Mouse (Mus musculus) adrenal gland, postnatal 36 days (tissue): ENCODE measurements around the gene Gp1ba. TPM values are rescaled to one million over a fixed set of nuclear protein-coding genes. Genes with fewer than 3 reads are reported as not detected.

ENCODE experiments used
- DNase-seq, 2 experiments: peaks; one replicate each; pipeline ENCODE4 v3.0.0; 2021; ENCODE audit warnings: mixed read lengths in 1 of 2
- total RNA-seq, 2 experiments: library from RNA; stranded (reverse); gene quantifications; 2 replicates each; pipeline ENCODE4 v1.2.3; 2021

Gp1ba gene
- total RNA-seq, 2 experiments from 2014 or later, result 0.13 TPM; not detected in 1

- no peak for DNase-seq
Measured at GRCm38 (mm10) chr11:70628431-70628830, 10.5 kb upstream of the Gp1ba start.

GRCm38 (mm10) chr11:70629557-70629956, 9.4 kb upstream of the Gp1ba start:
- no peak for DNase-seq

DNA sequence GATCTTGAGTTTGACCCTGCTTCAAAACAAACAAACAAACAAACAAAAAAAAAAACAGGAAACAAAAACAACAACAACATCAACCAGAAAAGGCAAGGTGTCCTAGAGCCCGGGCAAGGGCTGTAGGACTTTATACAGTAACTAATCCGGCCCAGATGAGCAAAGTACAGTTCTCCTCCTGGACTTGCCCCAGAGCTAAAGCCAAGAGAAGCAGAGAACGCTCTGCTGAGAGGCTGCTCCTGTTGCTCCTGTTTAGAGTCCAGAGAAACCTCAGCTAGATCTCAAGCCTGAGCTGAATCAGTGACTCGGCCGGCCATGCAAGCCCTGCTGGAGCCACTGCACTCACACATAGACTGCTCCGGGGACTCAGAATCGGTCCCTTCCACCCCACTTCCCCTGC, 8.8 kb upstream of the Gp1ba start:
- DNase-seq, result no peak

DNA sequence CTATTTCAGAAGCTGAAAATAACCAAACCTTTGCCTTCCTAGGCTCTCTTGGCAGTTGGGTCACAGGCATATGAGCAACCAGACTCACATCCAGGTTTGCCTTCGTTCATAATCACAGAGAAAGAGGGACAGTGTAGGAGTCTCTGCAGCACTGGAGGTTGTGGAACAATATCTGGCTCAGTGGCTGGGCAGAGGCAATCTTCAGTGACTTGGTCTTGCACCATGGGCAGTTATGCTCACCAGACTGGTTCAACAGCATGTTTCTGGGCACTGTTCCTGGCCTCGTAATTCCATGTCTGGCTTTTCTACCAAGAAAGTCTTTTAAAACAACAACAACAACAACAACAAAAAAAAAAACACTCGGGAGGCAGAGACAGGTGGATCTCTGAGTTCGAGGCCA, 3.3 kb upstream of the Gp1ba start:
- no peak for DNase-seq

GRCm38 (mm10) chr11:70637764-70638163, 1.2 kb upstream of the Gp1ba start:
- DNase-seq, result no peak

DNA sequence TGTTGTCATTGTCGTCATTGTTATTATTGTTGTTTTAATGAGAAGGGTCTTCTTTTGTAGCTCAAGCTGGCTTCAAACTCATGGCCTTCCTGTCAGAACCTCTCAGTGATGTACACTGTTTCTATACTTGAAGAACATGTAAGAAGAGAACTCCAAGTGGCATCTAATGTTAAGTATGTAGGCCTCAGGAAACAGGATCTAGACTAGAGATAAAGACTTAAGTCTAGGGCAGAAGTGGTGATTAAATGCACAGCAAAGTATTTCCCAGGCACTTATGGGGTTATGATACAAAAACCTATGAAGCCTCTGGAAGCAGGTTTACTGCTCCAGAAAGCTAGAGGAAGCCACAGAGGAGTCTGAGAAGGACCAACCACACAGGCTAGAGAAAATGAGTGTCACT, 629 bp upstream of the Gp1ba start:
- DNase-seq, result no peak

GRCm38 (mm10) chr11:70639976-70640375, 1.1 kb downstream of the Gp1ba start:
- DNase-seq, result peak in 1 of 2 experiments; percentile 52

DNA sequence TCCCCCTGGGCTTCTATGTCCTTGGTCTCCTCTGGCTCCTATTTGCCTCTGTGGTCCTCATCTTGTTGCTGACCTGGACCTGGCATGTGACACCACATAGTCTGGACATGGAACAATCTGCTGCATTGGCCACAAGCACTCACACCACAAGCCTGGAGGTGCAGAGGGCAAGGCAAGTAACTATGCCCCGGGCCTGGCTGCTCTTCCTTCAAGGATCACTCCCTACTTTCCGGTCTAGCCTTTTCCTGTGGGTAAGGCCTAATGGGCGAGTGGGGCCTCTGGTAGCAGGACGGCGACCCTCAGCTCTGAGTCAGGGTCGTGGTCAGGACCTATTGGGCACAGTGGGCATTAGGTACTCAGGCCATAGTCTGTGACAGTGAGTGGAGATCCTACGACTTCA, 2.3 kb downstream of the Gp1ba start:
- no peak for DNase-seq

- no peak for DNase-seq
Measured at GRCm38 (mm10) chr11:70643051-70643450, 4.1 kb downstream of the Gp1ba start.

DNA sequence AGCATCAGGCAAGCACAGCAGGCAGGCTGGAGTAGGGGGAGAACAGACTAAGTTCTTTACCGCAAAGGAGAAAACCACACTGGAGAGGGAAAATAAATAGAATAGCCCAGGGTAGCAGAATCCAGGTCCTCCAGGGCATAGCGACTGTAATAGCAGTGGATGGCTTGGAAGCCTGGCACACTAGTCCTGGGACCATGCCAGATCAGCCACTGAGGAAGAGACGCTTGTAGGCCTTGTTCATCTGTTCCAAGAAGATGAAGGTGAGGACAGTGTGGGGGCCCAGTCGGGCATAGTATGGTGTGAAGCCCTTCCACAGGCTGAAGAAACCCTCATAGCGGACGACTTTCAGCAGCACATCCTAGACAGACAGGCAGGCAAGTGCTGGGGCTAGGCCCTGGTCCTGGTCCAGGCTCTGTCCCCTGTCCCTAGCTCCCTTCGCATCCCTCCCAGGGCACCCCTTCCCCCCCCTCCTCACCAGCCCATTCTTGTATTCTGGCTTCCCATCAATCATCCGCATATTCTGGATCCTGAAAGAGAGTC, 5.7 kb downstream of the Gp1ba start:
- no peak for DNase-seq

DNA sequence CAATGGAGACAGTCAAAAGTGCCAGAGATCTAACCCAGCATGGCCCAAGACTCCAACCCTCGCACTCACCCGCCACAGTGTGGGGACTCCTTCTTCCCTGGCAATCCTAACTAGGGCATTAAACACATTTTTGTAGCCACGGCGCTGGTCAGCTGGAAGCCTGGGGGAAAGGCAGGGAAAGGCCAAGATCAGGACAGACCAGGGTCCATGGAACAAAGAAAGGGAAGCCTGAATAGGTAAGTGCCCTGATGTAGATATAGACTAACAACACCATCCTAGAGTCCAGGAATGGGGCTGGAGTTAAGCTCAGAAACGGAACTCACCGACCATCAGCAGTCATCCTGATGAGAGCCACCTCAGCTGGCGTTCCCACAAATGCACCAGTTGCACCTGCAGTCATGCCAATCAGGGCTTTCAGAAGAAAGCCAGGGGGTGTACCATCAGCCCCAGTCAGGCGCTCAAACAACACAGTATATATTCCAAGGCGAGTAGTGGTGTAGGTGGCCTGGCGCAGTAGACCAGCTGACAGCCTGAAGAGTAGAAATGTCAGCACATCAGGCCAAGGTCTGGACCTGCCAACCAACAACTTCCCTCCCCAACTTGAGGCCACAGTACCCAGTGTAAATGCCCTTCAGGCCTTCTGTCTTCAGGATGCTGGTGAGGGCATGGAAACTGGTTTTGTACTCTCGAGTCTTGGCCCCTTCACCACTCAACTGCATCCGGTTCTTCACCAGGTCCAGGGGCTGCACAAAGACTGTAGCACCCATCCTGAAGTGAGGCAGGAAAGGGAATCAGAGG, 6.7 kb downstream of the Gp1ba start:
- no peak for DNase-seq

DNA sequence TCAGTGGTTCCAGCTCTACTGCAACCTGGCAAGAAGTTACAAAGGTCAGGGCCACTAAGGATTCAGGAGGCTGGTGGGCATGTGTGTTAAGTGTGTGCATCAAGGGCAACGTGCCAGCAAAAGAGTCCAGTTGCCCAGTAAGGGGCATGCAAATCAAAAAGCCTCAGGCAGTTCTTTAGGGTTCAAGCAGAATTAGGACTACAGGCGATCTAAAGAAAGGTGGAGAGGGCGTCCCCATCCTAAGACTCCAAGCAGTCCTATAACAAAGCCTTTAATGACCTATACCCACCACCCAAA, 7.3 kb downstream of the Gp1ba start:
- no peak for DNase-seq

- DNase-seq, result peak; percentile 96 to 97
Measured at GRCm38 (mm10) chr11:70646691-70647650, 8.0 kb downstream of the Gp1ba start, which contains the start of the genes Rnf167 and Slc25a11. Gene Rnf167, plus strand, starts transcription at chr11:70647235. Gene Slc25a11, minus strand, starts transcription at chr11:70647479.

DNA sequence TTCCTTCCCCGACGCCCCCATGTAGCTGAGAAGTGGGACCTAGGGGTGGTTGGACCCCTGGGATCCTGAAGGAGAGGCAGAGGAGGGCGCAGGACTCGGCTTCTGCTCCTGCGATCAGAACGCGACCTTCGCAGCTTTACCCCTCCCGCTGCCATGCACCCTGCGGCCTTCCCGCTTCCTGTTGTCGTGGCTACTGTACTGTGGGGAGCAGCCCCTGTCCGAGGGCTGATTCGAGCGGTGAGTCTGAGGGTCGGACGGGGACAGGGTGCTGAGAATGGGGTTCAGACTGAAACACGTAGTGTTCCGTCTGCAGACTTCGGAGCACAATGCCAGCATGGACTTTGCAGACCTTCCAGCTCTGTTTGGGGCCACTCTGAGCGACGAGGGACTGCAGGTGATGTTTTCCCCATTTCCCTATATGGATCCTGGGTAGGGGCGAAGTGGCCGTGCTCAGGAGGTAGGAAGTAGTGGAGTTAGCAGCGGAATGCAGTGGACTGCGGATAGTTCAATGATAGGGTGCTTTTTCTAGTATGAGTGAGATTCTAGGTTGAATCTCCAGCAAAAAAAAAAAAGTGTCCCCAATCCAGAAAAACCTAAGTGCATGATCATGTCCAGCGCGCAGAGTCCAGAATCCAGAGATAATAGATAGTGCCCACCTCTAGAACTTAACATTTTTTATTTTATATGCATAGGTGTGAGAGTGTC, 8.9 kb downstream of the Gp1ba start:
- DNase-seq, result peak; percentile 53 to 58

- no peak for DNase-seq
Measured at GRCm38 (mm10) chr11:70648512-70648911, 9.6 kb downstream of the Gp1ba start.

GRCm38 (mm10) chr11:70649185-70649734, 10.3 kb downstream of the Gp1ba start:
- no peak for DNase-seq

- no peak for DNase-seq
Measured at GRCm38 (mm10) chr11:70650322-70651175, 11.6 kb downstream of the Gp1ba start.

- peak; percentile 74 to 76 for DNase-seq
Measured at GRCm38 (mm10) chr11:70651391-70651790, 12.5 kb downstream of the Gp1ba start.

- peak in 1 of 2 experiments; percentile 49 for DNase-seq
Measured at GRCm38 (mm10) chr11:70652029-70652883, 13.3 kb downstream of the Gp1ba start.

- no peak for DNase-seq
Measured at GRCm38 (mm10) chr11:70652884-70653344, 14.0 kb downstream of the Gp1ba start.
